Mouse (Mus musculus) forebrain, embryonic 14.5 days (tissue): Measurements from ENCODE around the gene Camk2d. TPM values are rescaled to one million over a fixed set of nuclear protein-coding genes. Genes with fewer than 3 reads are reported as not detected.

Experiments
- ATAC-seq: fragments of 200-750 bp; cut with Nextera tagmentation; 2 replicates; pipeline ENCODE4 v1.8.0; 2017; ENCODE audit warnings: mild to moderate bottlenecking, moderate library complexity
- DNase-seq: peaks from one replicate; pipeline ENCODE4 v3.0.0-alpha.2; 2015; ENCODE audit warnings: low spot score
- H3K27ac ChIP-seq: fragments of 300-500 bp; sonication (generic); 2 replicates; pipeline ENCODE4 v1.5.1; 2014; ENCODE audit warnings: low read depth, mild to moderate bottlenecking, control low read depth, low read length, moderate library complexity
- H3K27me3 ChIP-seq: fragments of 300-500 bp; sonication (generic); replicated peaks from 2 replicates; pipeline ENCODE4 v1.6.1; 2014; ENCODE audit warnings: low read length, control low read depth, mixed read lengths; ENCODE audit not compliant: control insufficient read depth, insufficient read depth
- H3K36me3 ChIP-seq: fragments of 300-500 bp; sonication (generic); 2 replicates; pipeline ENCODE4 v1.6.1; 2014; ENCODE audit warnings: low read length, control low read depth; ENCODE audit not compliant: control insufficient read depth, insufficient read depth
- H3K4me1 ChIP-seq: fragments of 300-500 bp; sonication (generic); 2 replicates; pipeline ENCODE4 v1.6.1; 2014; ENCODE audit warnings: antibody characterized with exemption, low read length, control low read depth; ENCODE audit not compliant: control insufficient read depth, insufficient read depth
- H3K4me2 ChIP-seq: fragments of 300-500 bp; sonication (generic); 2 replicates; pipeline ENCODE4 v1.6.1; 2014; ENCODE audit warnings: mild to moderate bottlenecking, control low read depth, low read length
- H3K4me3 ChIP-seq: fragments of 300-500 bp; sonication (generic); 2 replicates; pipeline ENCODE4 v1.5.1; 2014; ENCODE audit warnings: low read depth, low read length, control low read depth
- H3K9ac ChIP-seq: fragments of 300-500 bp; sonication (generic); 2 replicates; pipeline ENCODE4 v1.6.1; 2014; ENCODE audit warnings: mild to moderate bottlenecking, low read length, control low read depth, moderate library complexity
- H3K9me3 ChIP-seq: fragments of 300-500 bp; sonication (generic); replicated peaks from 2 replicates; pipeline ENCODE4 v1.6.1; 2016; ENCODE audit warnings: low read length, control low read depth, mixed read lengths; ENCODE audit not compliant: control insufficient read depth
- WGBS: fragments of 180-500 bp; shearing (Covaris S2); extraction: QIAGEN DNeasy Blood & Tissue Kit; methylation state at CpG from one replicate; pipeline ENCODE4 v1.1.7; 2014; 5-methylcytosine and 5-hydroxymethylcytosine counted together
- polyA plus RNA-seq: library from polyadenylated mRNA; unstranded; fragments of >200 nt; fragmentation: Nextera tagmentation; extraction: Ambion mirVana; gene quantifications from 2 replicates; pipeline ENCODE4 v1.2.1, GENCODE M21; 2014

Camk2d gene
- polyA plus RNA-seq, 1 experiment from 2014 or later: 25.5 TPM

- no peak overlapping the region for H3K9ac ChIP-seq
- H3K4me1 ChIP-seq: no peaks in the 10 kb centered on the region; the same call in 1 of the 2 replicates
- H3K36me3 ChIP-seq: no peaks in the 10 kb centered on the region
- no peak overlapping the region for H3K4me3 ChIP-seq
- no peak overlapping the region for H3K27ac ChIP-seq
- H3K9me3 ChIP-seq: no peaks in the 10 kb centered on the region
- 97% methylated on average over 3 of the region's 3 CpGs for WGBS
- H3K27me3 ChIP-seq: no peaks in the 10 kb centered on the region
- no peak for ATAC-seq
- no peak for DNase-seq
- no peak overlapping the region for H3K4me2 ChIP-seq
These were observed 231.8 kb downstream of the Camk2d start for GRCm38 (mm10) chr3:126827900-126828299.

GRCm38 (mm10) chr3:126829817-126830216, 233.7 kb downstream of the Camk2d start:
- Histone ChIP-seq H3K27me3 (no peaks in the 10 kb centered on the region), H3K9me3 (no peaks in the 10 kb centered on the region), H3K36me3 (no peaks in the 10 kb centered on the region), H3K4me1 (no peaks in the 10 kb centered on the region; the same call in 1 of the 2 replicates), H3K9ac (no peak overlapping the region), H3K4me3 (no peak overlapping the region), H3K4me2 (no peak overlapping the region), H3K27ac (no peak overlapping the region)
- no peak for ATAC-seq
- 80% methylated on average over 2 of the region's 2 CpGs for WGBS
- no peak for DNase-seq

- H3K27ac ChIP-seq: no peak overlapping the region
- WGBS: 83% methylated on average over 6 of the region's 6 CpGs
- H3K9ac ChIP-seq: no peak overlapping the region
- no peaks in the 10 kb centered on the region for H3K27me3 ChIP-seq
- H3K4me1 ChIP-seq: no peaks in the 10 kb centered on the region; the same call in 1 of the 2 replicates
- H3K4me3 ChIP-seq: no peak overlapping the region
- H3K36me3 ChIP-seq: no peaks in the 10 kb centered on the region
- H3K4me2 ChIP-seq: no peak overlapping the region
- no peaks in the 10 kb centered on the region for H3K9me3 ChIP-seq
- DNase-seq (no peak), ATAC-seq (no peak)
These were observed 235.5 kb downstream of the Camk2d start for GRCm38 (mm10) chr3:126831418-126832138.

- DNase-seq (no peak), ATAC-seq (no peak)
- Histone ChIP-seq H3K9me3 (no peaks in the 10 kb centered on the region), H3K4me1 (no peaks in the 10 kb centered on the region), H3K4me3 (no peak overlapping the region), H3K27ac (no peak overlapping the region), H3K36me3 (no peaks in the 10 kb centered on the region), H3K27me3 (no peaks in the 10 kb centered on the region), H3K9ac (no peak overlapping the region), H3K4me2 (no peak overlapping the region)
- 58% methylated on average over 5 of the region's 5 CpGs for WGBS
These were observed 238.6 kb downstream of the Camk2d start for GRCm38 (mm10) chr3:126834641-126835167.

GRCm38 (mm10) chr3:126842780-126843179, 246.7 kb downstream of the Camk2d start:
- no peak for DNase-seq
- 82% methylated on average over 9 of the region's 9 CpGs for WGBS
- Histone ChIP-seq H3K36me3 (no peaks in the 10 kb centered on the region), H3K9ac (no peak overlapping the region), H3K4me1 (no peaks in the 10 kb centered on the region), H3K27ac (no peak overlapping the region), H3K9me3 (no peaks in the 10 kb centered on the region), H3K27me3 (no peaks in the 10 kb centered on the region), H3K4me2 (no peak overlapping the region), H3K4me3 (no peak overlapping the region)
- ATAC-seq: no peak

GRCm38 (mm10) chr3:126844809-126845208, 248.7 kb downstream of the Camk2d start:
- Histone ChIP-seq H3K9me3 (no peaks in the 10 kb centered on the region), H3K4me1 (no peaks in the 10 kb centered on the region), H3K9ac (no peak overlapping the region), H3K4me2 (no peak overlapping the region), H3K27me3 (no peaks in the 10 kb centered on the region), H3K27ac (no peak overlapping the region), H3K36me3 (no peaks in the 10 kb centered on the region), H3K4me3 (no peak overlapping the region)
- DNase-seq (no peak), ATAC-seq (no peak)
- WGBS: 91% methylated on average over 7 of the region's 7 CpGs

GRCm38 (mm10) chr3:126848081-126848480, 252.0 kb downstream of the Camk2d start:
- no peak overlapping the region for H3K9ac ChIP-seq
- no peak overlapping the region for H3K4me3 ChIP-seq
- no peaks in the 10 kb centered on the region for H3K4me1 ChIP-seq
- H3K4me2 ChIP-seq: no peak overlapping the region
- H3K9me3 ChIP-seq: no peaks in the 10 kb centered on the region
- no peak overlapping the region for H3K27ac ChIP-seq
- 90% methylated on average over 1 of the region's 1 CpGs for WGBS
- ATAC-seq (no peak), DNase-seq (no peak)
- no peaks in the 10 kb centered on the region for H3K27me3 ChIP-seq
- no peaks in the 10 kb centered on the region for H3K36me3 ChIP-seq

GRCm38 (mm10) chr3:126860442-126860841, 264.3 kb downstream of the Camk2d start:
- no peak for ATAC-seq
- Histone ChIP-seq H3K27me3 (no peaks in the 10 kb centered on the region), H3K36me3 (no peaks in the 10 kb centered on the region), H3K4me1 (no peaks in the 10 kb centered on the region), H3K9ac (no peak overlapping the region), H3K4me2 (no peak overlapping the region), H3K4me3 (no peak overlapping the region), H3K9me3 (no peaks in the 10 kb centered on the region), H3K27ac (no peak overlapping the region)
- DNase-seq: no peak

GRCm38 (mm10) chr3:126869561-126869960, 273.5 kb downstream of the Camk2d start:
- 17% methylated on average over 3 of the region's 3 CpGs for WGBS
- DNase-seq: peak; percentile 39
- no peaks in the 10 kb centered on the region for H3K9me3 ChIP-seq
- H3K36me3 ChIP-seq: no peaks in the 10 kb centered on the region
- H3K4me1 ChIP-seq: no peaks in the 10 kb centered on the region
- no peaks in the 10 kb centered on the region for H3K27me3 ChIP-seq
- no peak overlapping the region for H3K27ac ChIP-seq
- ATAC-seq: peak; percentile 71
- no peak overlapping the region for H3K4me3 ChIP-seq
- H3K9ac ChIP-seq: no peak overlapping the region
- H3K4me2 ChIP-seq: no peak overlapping the region
